Mouse (Mus musculus) liver, adult 2 months (tissue): ENCODE data around the gene Mlx.

ENCODE experiments used
- CTCF ChIP-seq: fragments of 200-500 bp; IDR thresholded peaks from 2 replicates; pipeline ENCODE4 v1.5.1; 2011; ENCODE audit warnings: low read depth, low read length, control low read depth
- POLR2A ChIP-seq: fragments of 200-500 bp; IDR thresholded peaks from 2 replicates; pipeline ENCODE4 v1.6.1; 2011; ENCODE audit warnings: low read length, control low read depth; ENCODE audit not compliant: insufficient read depth; ENCODE audit errors: extremely low read depth

DNA sequence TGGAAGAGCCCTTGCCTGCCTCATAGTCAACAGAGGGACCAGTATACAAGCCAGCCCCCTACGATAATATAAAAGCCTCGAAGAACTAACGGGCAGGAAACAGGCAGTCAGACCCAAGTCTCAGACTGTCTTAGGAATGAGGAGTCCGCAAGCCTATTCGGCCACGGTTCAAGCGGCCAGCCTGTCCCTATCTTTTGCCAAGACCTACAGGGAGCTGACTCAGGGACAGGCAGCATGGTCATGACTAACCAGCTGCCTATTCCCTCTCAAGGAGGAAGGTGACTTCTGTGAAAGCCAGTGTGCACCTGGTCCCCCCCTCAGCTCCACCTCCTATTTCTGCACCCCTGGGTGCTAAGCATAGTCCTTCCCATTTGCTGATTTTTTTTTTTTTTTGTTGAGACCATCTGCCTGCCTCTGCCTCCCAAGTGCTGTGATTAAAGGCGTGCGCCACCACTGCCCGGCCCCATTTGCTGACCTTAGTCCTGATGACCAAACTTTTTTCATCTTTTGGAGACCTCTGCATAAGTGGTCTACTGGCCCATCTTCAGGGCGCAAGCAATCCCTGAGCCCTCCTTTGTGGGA, 42.0 kb downstream of the Mlx start:
- TF ChIP-seq CTCF (no peak), POLR2A (no peak)
